Mouse (Mus musculus): ENCODE data around the gene Fbxo9. TPM values are rescaled to one million over a fixed set of nuclear protein-coding genes. Genes with fewer than 3 reads are reported as not detected.

Fbxo9 gene
- total RNA-seq (2023) = 10 to 100 TPM; 25.0 to 30.4 TPM

GRCm38 (mm10) chr9:78108796-78109239, at the start of gene Fbxo9, which contains the start of gene Ick:
Fbxo9 (minus strand) TSS chr9:78109065.
Ick (plus strand) TSS chr9:78109192.

GRCm38 (mm10) chr9:78051677-78052076, 57.2 kb downstream of the Fbxo9 start, which contains the start of gene Gcm1:
Gcm1 (plus strand) TSS chr9:78051924.

Other genes with a start within 250 kb of the Fbxo9 start
- 100 to 1,000 TPM; 119 to 134 TPM for gene Elovl5, start 191.7 kb downstream of the Fbxo9 start, total RNA-seq (2023)
- not detected for gene Gcm1, start 57.1 kb downstream of the Fbxo9 start, total RNA-seq (2023)
- 10 to 100 TPM in 1 of 2 experiments, 1 to 10 TPM in 1; 6.4 to 10.1 TPM for gene Ick, start 127 bp upstream of the Fbxo9 start, total RNA-seq (2023)
- 1 to 10 TPM; 2.2 to 4.1 TPM for gene Gsta4, start 73.7 kb upstream of the Fbxo9 start, total RNA-seq (2023)
- gene Gsta1, start 121.6 kb upstream of the Fbxo9 start, total RNA-seq (2023) = not detected
- not detected for gene Gm3776, start 148.1 kb upstream of the Fbxo9 start, total RNA-seq (2023)
- gene Gm10639, start 180.9 kb upstream of the Fbxo9 start, total RNA-seq (2023) = not detected
- not detected for gene Omt2a, start 205.7 kb upstream of the Fbxo9 start, total RNA-seq (2023)
- gene Omt2b, start 218.5 kb upstream of the Fbxo9 start, total RNA-seq (2023) = not detected
- gene Gsta2, start 246.7 kb upstream of the Fbxo9 start, total RNA-seq (2023) = not detected